Mouse (Mus musculus) embryonic fibroblast, embryonic 13.5 days (primary cell): ENCODE results near the gene Dusp5.

ENCODE experiments used
- CTCF ChIP-seq: IDR thresholded peaks from 2 replicates; pipeline ENCODE4 v1.5.1; 2011; ENCODE audit warnings: mild to moderate bottlenecking, control low read depth, low read length, moderate library complexity, borderline replicate concordance; ENCODE audit not compliant: insufficient read depth
- POLR2A ChIP-seq: IDR thresholded peaks from 2 replicates; pipeline ENCODE4 v1.6.1; 2011; ENCODE audit warnings: low read depth, mild to moderate bottlenecking, control low read depth, low read length, moderate library complexity

- TF ChIP-seq POLR2A (no peak), CTCF (no peak)
These were observed 22.1 kb downstream of the Dusp5 start for GRCm38 (mm10) chr19:53550972-53551371.
